Mouse (Mus musculus) mouse embryonic stem cell (cell line): ENCODE results near the gene Usp46.

ENCODE experiments used
- in situ Hi-C, 2 experiments: fragments of 300-500 bp; cut with MboI; formaldehyde crosslinking; loops; 1 replicate in 1 of 2; 3 replicates in 1 of 2; pipeline ENCODE4 v1.14.3; 2019 to 2020; ENCODE audit warnings: low sequenced_read_pairs in 2 of 2, low pct_unique_long_range_greater_than_20kb in 1 of 2, mixed read lengths in 1 of 2; ENCODE audit not compliant: unreplicated experiment in 1 of 2

Usp46 gene

DNA sequence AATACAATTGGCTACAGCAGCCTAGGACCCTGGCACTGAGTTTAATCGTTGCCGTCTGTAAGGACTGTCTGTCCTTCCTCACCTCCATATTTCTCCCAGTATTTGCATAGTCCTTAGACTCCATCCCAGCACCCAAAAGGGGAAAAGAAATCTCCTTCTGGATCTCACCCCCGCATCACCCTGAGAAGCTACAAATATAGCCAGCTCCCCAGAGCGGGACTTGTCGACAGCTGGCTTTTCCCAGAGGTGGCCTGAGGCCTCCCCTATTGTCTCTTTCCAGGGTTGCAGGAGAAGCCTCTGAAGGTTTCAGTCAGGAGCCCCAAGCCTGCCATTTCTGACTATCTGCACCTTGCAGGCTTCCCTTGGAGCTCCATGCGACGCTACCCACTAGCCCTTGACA is 23.6 kb downstream of the Usp46 start:
- in situ Hi-C loops: no loop called here

DNA sequence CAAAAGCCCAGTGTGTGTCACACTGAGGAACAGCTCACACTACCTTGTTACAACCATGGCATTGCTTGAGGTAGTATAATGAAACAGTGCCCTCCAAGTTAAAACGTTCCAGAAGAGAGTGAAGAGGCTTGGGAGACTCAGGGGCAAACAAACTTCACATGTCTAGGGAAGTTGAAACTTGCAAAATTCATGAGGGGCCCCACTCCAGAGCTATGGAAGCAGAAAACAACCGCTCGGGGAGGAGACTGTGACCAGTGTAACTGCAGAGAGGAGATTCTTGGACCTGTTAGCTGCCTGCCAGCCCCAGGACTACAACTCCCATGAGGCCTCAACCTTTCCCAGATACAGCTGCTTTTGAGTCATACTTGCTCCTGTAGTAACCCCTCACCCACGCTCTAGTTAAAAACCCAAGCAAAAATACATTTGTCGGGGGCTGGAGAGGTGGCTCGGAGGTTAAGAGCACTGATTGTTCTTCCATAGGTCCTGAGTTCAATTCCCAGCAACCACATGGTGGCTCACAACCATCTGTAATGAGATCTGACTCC is 25.4 kb downstream of the Usp46 start:
- in situ Hi-C loops: no loop called here

DNA sequence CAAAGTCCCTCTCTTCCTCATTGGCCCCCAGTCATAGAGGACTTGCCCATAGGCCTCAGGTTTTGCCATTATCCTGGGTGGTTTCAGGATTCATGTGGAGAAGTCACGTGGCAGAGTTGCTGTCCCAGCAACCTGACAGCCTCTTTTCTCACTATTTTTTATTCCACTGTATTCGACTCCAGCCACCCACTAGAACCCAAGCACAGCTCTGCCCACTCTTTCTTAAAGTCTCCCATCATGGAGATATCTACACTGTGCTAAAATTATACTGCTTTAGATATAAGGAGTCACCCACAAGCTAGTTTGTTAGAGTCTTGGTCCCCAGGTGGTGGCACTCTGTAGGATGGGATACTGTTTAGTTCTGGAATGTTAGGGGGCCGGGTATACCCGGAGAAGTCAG is 27.7 kb downstream of the Usp46 start:
- in situ Hi-C loops: no loop called here

DNA sequence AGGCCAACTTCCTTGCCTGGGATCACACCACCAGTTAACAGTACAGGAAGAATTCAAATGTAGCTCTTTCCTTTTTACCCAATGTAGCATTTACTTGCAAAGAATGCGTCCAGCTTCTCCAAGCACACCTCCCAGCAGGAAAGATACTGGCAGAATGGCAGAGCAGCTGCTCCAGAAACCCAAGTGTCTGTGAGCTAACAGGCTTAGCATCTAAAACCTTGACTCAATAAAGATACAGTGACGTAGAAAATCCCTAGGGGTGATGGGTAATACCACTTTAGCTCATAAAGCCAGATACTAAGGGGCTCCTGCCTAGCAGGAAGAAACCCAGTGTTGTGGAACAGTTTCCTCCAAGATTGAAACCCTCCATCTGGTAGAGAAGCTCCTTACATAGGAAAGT is 32.8 kb downstream of the Usp46 start:
- in situ Hi-C loops: no loop called here

DNA sequence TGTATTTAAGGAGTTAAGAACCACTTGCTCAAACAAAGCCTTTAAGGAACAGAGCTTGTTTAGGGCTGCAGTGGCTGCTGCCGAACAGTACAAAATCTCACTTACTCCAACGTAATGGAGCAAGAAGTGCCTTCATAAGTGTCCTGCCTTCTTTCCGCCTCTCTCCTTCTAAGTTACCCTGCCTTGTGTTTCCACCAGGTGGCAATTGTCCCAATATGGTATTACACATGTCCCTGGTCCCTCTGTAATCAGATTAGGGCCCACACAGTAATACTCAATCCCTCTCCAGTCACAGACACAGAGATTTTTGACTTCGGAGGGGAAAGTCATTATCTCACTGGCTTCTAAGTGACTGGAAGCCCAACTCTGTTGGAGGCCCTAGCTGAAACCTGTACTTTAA is 34.1 kb downstream of the Usp46 start:
- in situ Hi-C loops: no loop called here

DNA sequence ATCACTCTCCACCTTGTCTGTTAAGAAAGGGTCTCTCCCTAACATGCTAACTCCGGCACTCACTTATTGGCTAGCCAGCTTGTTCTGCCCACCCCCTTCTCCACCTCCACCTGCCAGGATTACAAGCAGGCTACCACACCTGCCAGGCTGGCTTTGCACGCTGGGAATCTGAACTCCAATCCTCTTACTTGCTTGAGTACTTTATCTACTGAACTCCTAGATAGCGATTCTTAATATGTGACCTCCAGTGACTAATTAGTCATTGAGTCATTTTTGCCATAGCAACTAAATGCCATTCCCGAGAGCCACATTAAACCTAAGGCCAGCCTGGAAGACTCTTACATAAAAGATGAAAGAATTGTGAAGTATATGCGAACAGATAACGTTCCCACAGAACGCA is 38.4 kb downstream of the Usp46 start:
- in situ Hi-C loops: no loop called here

DNA sequence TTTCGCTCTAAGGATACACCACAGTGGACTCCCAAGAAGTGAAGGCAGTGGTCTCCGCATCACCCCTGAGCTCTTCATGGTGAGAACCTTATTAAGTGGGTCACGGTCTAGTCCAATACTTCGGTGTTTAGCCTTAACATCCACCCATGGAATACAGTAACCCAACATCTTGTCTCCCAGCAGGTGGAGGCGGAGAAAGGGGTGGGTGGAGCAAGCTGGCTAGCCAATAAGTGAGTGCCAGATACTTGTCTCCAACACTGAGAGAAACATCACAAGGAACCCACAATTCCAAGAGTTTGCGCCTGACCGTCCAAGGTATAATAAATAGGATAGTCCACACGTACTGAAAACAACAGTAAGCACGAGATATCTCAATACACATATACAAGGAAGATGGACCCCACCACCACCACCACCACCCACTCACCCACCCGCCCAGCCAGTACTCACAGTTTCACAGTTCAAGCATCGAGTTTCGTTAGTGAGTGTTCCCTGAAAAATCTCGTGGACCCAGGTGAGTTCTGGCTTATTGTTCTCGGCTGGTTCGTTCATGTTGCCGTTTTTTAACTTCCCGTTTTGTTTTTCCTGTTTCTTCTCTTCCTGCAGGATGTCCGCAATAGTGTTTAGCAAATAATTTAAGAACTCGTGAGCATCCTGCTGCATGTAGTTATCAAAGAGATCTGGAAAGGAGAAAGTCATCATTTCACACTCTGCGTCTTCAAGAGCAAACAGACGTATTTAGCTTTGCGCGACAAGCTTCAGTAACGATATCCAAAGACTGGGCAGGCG is 39.3 kb downstream of the Usp46 start:
- in situ Hi-C loops: no loop called here

DNA sequence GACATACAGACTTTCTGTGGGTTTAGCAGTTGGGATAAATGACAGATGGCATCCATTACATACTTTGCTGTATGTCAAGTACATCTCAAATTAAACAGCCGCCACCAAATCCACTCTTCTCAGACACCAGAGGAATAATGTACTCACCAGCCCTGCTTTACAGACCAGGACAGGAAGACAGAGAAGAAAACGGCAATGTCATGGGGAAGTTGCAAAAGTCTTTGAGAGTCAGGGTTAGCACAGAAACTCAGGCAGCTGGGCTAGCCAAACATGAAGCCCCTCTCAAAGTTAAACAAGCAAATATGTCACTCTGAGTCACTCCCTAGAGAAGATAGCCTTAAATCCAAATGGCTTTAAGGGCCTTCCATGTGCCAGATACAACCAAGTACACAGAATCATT is 40.0 kb downstream of the Usp46 start:
- in situ Hi-C loops: no loop called here

DNA sequence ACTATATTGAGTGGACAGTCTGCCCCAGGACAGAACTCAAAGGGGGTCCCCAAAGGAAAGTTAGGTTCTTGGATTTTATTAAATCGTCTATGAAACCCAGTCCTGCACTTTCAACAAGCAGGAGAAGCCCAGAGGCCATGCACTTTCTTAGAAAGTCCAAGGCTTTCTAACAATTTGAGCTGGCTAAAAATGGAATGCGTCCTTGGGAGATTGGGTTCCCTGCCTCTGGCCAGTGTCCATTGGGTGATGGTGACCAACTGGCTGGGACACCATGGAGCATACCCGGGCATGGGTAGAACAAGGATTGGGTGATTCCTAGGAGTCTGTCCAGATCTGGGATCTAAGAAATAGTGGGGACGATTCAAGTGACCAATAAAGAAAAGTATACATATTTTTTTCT is 47.7 kb downstream of the Usp46 start:
- in situ Hi-C loops: no loop called here

DNA sequence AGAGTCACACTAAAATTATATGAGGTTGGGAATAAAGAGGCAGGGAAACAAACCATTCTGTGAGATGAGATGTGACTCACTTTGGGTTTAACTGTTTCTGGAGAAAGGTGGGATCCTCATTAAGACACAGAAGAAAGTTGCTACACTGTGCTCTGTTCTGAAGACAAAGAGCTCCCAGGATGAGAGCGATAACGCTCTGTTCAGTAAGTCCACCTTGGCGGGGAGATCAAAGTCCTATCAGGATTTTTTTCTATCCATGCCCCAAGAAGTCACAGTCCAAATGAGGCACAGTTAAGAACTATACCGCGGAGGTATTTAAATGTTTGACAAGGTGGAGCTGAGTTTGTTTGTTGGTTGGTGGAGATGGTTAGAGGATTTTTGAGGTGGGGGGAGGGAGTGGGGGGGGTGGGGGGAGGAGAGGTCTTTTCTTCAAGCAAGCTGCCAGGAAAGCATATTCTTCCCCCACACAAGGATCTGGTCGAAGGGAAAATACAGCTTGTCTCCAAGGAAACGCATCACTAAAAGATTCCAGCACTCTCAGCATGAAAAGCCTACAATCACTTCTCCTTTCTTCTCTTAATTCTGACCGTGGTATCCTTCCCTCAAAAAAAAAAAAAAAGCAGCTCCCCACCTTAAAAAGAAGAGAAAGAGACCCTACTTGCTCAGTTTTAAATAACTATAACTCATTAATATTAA is 49.2 kb downstream of the Usp46 start:
- in situ Hi-C loops: no loop called here

DNA sequence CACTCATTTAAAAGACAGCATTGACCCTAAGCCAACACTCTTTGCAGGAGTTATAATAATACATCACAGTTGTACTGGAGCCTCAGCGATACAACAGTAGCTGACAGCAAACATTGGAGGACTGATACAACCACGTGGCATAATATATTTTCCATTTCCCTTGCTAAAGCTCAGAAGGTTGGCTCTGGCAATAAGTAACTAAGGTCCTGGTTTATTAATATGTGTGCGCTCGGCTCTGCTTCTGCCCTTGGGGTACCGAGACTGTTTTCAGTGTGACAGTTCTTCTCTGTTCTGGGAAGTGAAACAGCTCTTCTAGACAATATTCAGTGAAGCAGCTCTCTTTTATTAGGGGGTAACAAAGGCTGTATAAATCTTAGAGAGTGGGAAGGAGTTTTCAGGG is 50.7 kb downstream of the Usp46 start:
- in situ Hi-C loops: no loop called here

DNA sequence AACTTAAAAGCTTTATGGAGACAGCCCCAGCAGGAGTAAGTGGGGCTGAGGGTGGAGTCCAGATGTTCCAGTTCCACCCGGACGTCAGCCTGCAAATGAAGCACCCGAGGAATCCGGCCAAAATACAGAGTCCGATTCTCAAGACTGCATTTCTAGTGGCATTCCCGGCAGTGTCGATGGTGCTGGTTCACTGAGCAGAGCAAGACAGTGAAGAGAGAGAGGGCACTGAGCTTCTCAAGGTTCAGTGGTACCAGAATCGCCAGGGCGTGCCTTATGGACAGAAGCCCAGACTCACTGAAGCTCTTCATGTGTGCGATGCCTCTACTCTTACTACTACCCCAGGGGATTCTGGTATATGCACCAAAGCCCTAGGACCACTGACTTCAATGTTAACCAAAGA is 56.6 kb downstream of the Usp46 start:
- in situ Hi-C loops: no loop called here

DNA sequence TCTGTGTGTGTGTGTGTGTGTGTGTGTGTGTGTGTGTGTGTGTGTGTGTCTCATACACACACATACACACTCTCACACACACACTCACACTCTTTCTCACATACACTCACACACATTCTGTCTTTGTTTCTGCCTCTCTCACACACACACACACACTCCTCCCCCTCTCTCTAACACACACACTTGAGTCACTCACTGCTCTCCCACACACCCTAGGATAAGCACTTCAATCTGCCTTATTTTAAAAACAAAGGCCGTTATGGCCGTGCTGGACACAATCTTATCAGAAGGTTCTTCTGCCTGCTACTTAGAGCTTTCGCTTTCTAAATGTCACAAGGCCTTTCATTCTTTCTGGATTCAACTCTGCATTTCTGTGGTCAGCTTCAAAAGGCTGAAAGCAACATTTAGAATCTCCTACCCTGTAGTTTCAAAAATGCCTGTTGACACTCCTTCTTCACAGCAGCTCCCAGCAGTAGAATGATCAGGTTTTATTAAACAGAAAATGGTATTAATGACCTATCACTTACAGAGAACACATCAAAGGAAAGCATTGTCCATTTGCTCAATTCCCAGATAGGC is 60.6 kb downstream of the Usp46 start:
- in situ Hi-C loops: no loop called here

DNA sequence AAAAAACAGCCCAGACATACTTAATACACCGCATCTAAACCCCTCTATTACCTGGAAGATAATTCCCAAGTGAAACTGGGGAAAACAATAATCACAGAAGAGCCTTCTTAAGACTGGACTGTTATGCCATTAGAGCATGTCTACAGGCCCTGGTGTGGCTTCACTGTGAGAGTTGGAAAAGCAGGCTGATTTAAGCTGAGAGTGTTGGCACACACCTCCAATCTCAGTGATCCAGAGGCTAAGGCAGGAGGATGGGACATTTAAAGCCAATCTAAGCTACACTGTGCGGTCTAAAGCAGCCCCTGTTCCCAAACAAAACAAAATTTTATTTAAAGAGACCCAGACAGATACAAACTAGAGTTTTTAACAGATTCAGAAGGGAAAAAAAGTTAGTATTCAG is 62.3 kb downstream of the Usp46 start:
- in situ Hi-C loops: no loop called here

DNA sequence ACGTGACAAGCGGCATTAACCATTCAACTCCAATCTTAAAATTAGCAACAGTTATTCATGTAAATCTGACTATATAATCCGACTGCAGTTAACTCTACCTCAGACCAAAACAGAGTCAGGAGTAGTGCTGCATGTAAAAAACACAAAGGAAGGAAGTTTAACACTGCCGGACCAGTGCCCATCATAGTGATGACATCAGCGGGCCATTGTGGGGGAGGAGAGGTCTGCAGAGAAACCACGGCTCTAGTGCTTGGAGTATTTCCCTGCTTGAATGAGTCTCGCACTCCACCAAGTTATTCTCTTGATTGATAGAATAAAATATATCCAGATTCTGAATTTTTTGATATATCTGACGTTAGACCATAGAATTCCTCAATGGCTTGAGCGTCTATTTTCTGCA is 66.5 kb downstream of the Usp46 start:
- in situ Hi-C loops: no loop called here

DNA sequence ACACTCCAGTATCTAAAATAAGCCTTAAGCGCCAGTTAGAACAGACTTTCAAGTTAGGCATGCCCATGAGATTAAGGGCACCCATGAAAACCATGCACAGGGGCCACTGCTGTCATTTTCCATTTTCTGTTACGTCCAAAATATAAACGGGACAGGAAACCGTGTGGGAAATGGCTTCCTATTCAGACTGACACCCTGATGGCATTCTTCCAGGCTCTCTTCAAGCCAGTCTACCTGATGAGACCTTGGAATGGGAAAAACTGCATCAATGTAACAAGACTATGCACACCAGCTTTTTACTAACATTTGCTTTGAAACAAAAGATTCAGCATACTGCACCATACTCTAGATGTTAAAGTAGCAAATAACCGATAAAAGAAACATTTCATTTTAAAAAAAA is 69.3 kb downstream of the Usp46 start:
- in situ Hi-C loops: loop anchor here in 1 of 2 experiments (10.0 kb wide), 1 partner anchor 286 kb away; no protein-coding TSS in a partner anchor

DNA sequence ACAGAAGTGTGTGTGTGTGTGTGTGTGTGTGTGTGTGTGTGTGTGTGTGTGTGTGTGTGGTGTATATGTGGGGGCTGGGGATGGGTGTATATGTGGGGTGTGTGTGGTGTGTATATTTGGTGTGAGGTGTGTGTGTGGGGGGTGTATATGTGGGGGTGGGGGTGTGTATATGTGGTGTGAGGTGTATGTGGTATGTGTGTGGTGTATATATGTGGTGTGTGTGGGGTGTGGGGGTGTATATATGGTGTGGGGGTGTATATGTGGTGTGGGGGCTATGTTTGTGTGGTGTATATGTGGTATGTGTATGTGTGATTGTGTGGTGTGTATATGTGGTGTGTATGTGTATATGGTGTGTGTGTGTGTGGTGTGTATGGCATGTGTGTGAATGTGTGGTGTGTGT is 73.4 kb downstream of the Usp46 start:
- in situ Hi-C loops: loop anchor here in 1 of 2 experiments (10.0 kb wide), 1 partner anchor 290 kb away; no protein-coding TSS in a partner anchor

DNA sequence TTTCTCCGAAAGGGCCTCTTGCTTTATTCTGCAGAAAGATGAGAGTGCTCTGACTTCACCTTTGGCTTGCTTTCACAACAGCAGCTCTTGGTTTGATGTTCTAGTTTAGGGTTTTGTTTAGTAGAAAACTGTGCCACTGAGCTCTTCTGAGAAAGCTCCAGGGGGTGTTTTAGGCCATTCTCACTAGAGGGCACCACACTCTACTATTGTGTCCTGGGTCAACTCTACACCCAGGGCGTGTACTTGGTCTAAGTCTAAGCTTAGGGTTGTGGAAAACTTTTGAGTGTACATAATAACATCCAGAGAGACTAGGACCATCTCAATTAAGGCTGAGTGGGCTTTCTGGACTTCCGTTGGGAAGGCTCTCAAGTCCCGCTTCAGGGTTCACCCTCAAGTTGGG is 74.7 kb downstream of the Usp46 start:
- in situ Hi-C loops: loop anchor here in 1 of 2 experiments (10.0 kb wide), 1 partner anchor 291 kb away; no protein-coding TSS in a partner anchor

DNA sequence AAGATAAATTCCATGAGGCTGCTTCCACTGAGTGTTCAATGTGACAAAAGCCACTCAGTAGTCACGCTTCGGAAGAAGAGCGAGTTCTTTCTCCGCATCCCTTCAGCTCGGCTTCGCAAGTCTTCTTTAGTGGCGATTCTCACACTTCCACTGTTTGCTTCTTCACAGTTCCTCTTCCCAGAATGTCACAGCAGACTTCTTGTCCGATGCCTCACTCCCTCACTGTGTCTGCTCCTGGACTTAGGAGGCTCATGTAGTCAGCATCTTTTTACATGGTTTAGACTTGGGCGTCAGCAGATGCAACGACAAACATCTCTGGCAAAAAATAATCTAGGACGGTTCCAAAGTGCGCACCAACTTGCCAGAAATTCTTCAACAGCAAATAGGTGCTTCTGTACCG is 75.9 kb downstream of the Usp46 start:
- in situ Hi-C loops: loop anchor here in 1 of 2 experiments (10.0 kb wide), 1 partner anchor 292 kb away; no protein-coding TSS in a partner anchor
